Mouse (Mus musculus): ENCODE results near the gene Lsm14b. TPM values are rescaled to one million over a fixed set of nuclear protein-coding genes. Genes with fewer than 3 reads are reported as not detected.

Gene Lsm14b
- polyA plus RNA-seq, 1 experiment from 2014 or later = 6.5 TPM

- 87% methylated on average over 7 of the region's 7 CpGs for WGBS
- ATAC-seq (no peak), DNase-seq (ENCODE audit: low spot score) (no peak)
- Histone ChIP-seq H3K27me3 (replicated peaks; ENCODE audit: insufficient read depth, low read length) (no peaks in the 10 kb centered on the region), H3K9me3 (ENCODE audit: low read length) (no peaks in the 10 kb centered on the region), H3K27ac (ENCODE audit: low read length) (no peak overlapping the region), H3K4me2 (replicated peaks; ENCODE audit: low read depth, low read length) (no peak overlapping the region), H3K36me3 (ENCODE audit: insufficient read depth, low read length) (0 out of 2 replicates have a peak, but pooled peaks cover 3% of the 10 kb centered on the region), H3K9ac (replicated peaks; ENCODE audit: low read depth) (no peak overlapping the region), H3K4me3 (ENCODE audit: low read depth, low read length) (no peak overlapping the region), H3K4me1 (ENCODE audit: insufficient read depth, low read depth, low read length) (peaks cover 9% of the 10 kb centered on the region; the same call in 1 of the 2 replicates)
- TF ChIP-seq EP300 (IDR thresholded peaks at IDR 0.05) (no peak), CTCF (IDR thresholded peaks at IDR 0.05) (no peak)
These were observed 48.1 kb downstream of the Lsm14b start for GRCm38 (mm10) chr2:180072886-180073285.

DNA sequence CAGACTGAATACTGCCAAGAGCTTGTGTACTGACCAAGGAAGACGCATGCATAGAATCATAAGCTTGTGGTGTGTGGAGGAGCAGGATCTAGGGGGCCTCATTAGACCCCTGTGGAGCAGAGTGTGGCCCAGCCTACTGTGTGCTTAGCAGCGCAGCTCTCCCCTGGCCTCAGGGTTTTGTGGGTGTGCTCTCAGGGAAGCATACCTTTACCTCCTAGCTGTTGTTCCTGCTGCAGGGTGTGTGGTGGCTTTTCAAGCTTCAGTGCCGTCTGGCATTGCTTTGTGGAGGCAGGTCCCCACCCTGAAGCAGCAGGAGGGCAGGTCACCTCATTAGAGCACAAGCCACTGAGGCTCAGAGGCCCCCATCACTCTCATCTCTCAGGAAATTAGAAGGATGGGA, 52.8 kb downstream of the Lsm14b start:
- Histone ChIP-seq H3K27me3 (replicated peaks; ENCODE audit: insufficient read depth, low read length) (no peaks in the 10 kb centered on the region), H3K27ac (ENCODE audit: low read length) (no peak overlapping the region), H3K4me2 (replicated peaks; ENCODE audit: low read depth, low read length) (no peak overlapping the region), H3K9me3 (ENCODE audit: low read length) (no peaks in the 10 kb centered on the region), H3K36me3 (ENCODE audit: insufficient read depth, low read length) (0 out of 2 replicates have a peak, but pooled peaks cover 5% of the 10 kb centered on the region), H3K9ac (replicated peaks; ENCODE audit: low read depth) (no peak overlapping the region), H3K4me3 (ENCODE audit: low read depth, low read length) (no peak overlapping the region), H3K4me1 (ENCODE audit: insufficient read depth, low read depth, low read length) (no peaks in the 10 kb centered on the region)
- 78% methylated on average over 3 of the region's 3 CpGs for WGBS
- ATAC-seq (no peak), DNase-seq (ENCODE audit: low spot score) (no peak)
- TF ChIP-seq CTCF (IDR thresholded peaks at IDR 0.05) = no peak
- TF ChIP-seq EP300 (IDR thresholded peaks at IDR 0.05) = no peak

GRCm38 (mm10) chr2:180080680-180081079, 55.9 kb downstream of the Lsm14b start:
- H3K4me1 ChIP-seq (ENCODE audit: insufficient read depth, low read depth, low read length) = no peaks in the 10 kb centered on the region
- H3K27me3 ChIP-seq (replicated peaks; ENCODE audit: insufficient read depth, low read length) = no peaks in the 10 kb centered on the region
- WGBS = 48% methylated on average over 8 of the region's 8 CpGs
- no peak overlapping the region for H3K4me2 ChIP-seq (replicated peaks; ENCODE audit: low read depth, low read length)
- no peak overlapping the region for H3K9ac ChIP-seq (replicated peaks; ENCODE audit: low read depth)
- 0 out of 2 replicates have a peak, but pooled peaks cover 5% of the 10 kb centered on the region for H3K36me3 ChIP-seq (ENCODE audit: insufficient read depth, low read length)
- H3K4me3 ChIP-seq (ENCODE audit: low read depth, low read length) = no peak overlapping the region
- DNase-seq (ENCODE audit: low spot score) (peak; percentile 59), ATAC-seq (peak; percentile 68)
- TF ChIP-seq EP300 (IDR thresholded peaks at IDR 0.05) (peak; percentile 50), CTCF (IDR thresholded peaks at IDR 0.05) (no peak)
- no peaks in the 10 kb centered on the region for H3K9me3 ChIP-seq (ENCODE audit: low read length)
- H3K27ac ChIP-seq (ENCODE audit: low read length) = no peak overlapping the region

GRCm38 (mm10) chr2:180083063-180083462, 58.3 kb downstream of the Lsm14b start:
- 89% methylated on average over 10 of the region's 10 CpGs for WGBS
- Histone ChIP-seq H3K9ac (replicated peaks; ENCODE audit: low read depth) (no peak overlapping the region), H3K36me3 (ENCODE audit: insufficient read depth, low read length) (0 out of 2 replicates have a peak, but pooled peaks cover under 1% of the 10 kb centered on the region), H3K27me3 (replicated peaks; ENCODE audit: insufficient read depth, low read length) (no peaks in the 10 kb centered on the region), H3K4me2 (replicated peaks; ENCODE audit: low read depth, low read length) (no peak overlapping the region), H3K4me1 (ENCODE audit: insufficient read depth, low read depth, low read length) (no peaks in the 10 kb centered on the region), H3K27ac (ENCODE audit: low read length) (no peak overlapping the region), H3K4me3 (ENCODE audit: low read depth, low read length) (no peak overlapping the region), H3K9me3 (ENCODE audit: low read length) (no peaks in the 10 kb centered on the region)
- DNase-seq (ENCODE audit: low spot score) (no peak), ATAC-seq (no peak)
- TF ChIP-seq EP300 (IDR thresholded peaks at IDR 0.05) (no peak), CTCF (IDR thresholded peaks at IDR 0.05) (no peak)

DNA sequence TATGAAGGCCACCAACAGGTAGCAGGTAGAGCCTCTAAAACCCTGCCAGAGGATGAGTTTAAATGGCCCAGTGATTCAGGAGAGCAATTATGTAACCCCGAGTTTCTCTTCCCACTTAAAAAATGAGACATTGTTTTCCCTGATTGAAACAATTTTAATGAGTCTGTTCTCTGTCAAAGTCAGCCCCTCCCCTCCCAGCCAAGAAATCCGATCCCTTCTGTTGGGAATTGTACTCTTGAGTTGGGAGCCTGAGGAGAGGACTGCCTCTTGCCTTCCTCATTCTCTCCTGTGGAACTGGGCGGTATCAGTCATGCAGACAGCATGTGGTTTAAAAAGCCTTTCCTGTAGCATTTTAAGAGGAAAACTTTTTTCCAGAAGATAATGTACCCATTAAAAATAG, 59.8 kb downstream of the Lsm14b start:
- Histone ChIP-seq H3K4me3 (ENCODE audit: low read depth, low read length) (no peak overlapping the region), H3K27ac (ENCODE audit: low read length) (no peak overlapping the region), H3K27me3 (replicated peaks; ENCODE audit: insufficient read depth, low read length) (no peaks in the 10 kb centered on the region), H3K4me2 (replicated peaks; ENCODE audit: low read depth, low read length) (no peak overlapping the region), H3K4me1 (ENCODE audit: insufficient read depth, low read depth, low read length) (no peaks in the 10 kb centered on the region), H3K9ac (replicated peaks; ENCODE audit: low read depth) (no peak overlapping the region), H3K9me3 (ENCODE audit: low read length) (no peaks in the 10 kb centered on the region), H3K36me3 (ENCODE audit: insufficient read depth, low read length) (no peaks in the 10 kb centered on the region)
- TF ChIP-seq CTCF (IDR thresholded peaks at IDR 0.05) = no peak
- no peak for TF ChIP-seq EP300 (IDR thresholded peaks at IDR 0.05)
- WGBS = 30% methylated on average over 3 of the region's 3 CpGs
- ATAC-seq = no peak
- no peak for DNase-seq (ENCODE audit: low spot score)

Other genes with a start within 250 kb of the Lsm14b start
- gene Taf4, start 48.3 kb upstream of the Lsm14b start, polyA plus RNA-seq (2015; fragmentation: Nextera tagmentation; extraction: Ambion mirVana) = 2.8 and 3.5 TPM in 2 replicates
- gene Psma7, start 17.4 kb downstream of the Lsm14b start, polyA plus RNA-seq (2015; fragmentation: Nextera tagmentation; extraction: Ambion mirVana) = 334 and 385 TPM in 2 replicates
- 2.0 and 2.4 TPM in 2 replicates for gene Ss18l1, start 17.5 kb downstream of the Lsm14b start, polyA plus RNA-seq (2015; fragmentation: Nextera tagmentation; extraction: Ambion mirVana)
- gene Mtg2, start 45.6 kb downstream of the Lsm14b start, polyA plus RNA-seq (2015; fragmentation: Nextera tagmentation; extraction: Ambion mirVana) = 18.7 and 18.9 TPM in 2 replicates
- gene Hrh3, start 79.5 kb downstream of the Lsm14b start, polyA plus RNA-seq (2015; fragmentation: Nextera tagmentation; extraction: Ambion mirVana) = 0.14 TPM in 1 of 2 replicates, not detected in the other
- 35.3 and 36.1 TPM in 2 replicates for gene Osbpl2, start 94.3 kb downstream of the Lsm14b start, polyA plus RNA-seq (2015; fragmentation: Nextera tagmentation; extraction: Ambion mirVana)
- 119 and 136 TPM in 2 replicates for gene Adrm1, start 146.5 kb downstream of the Lsm14b start, polyA plus RNA-seq (2015; fragmentation: Nextera tagmentation; extraction: Ambion mirVana)
- gene Lama5, start 200.9 kb downstream of the Lsm14b start, polyA plus RNA-seq (2015; fragmentation: Nextera tagmentation; extraction: Ambion mirVana) = 83.7 and 85.3 TPM in 2 replicates
- gene Rps21, start 232.4 kb downstream of the Lsm14b start, polyA plus RNA-seq (2015; fragmentation: Nextera tagmentation; extraction: Ambion mirVana) = 418 and 453 TPM in 2 replicates
- gene Cables2, start 248.5 kb downstream of the Lsm14b start, polyA plus RNA-seq (2015; fragmentation: Nextera tagmentation; extraction: Ambion mirVana) = 15.5 and 16.1 TPM in 2 replicates

All from lung, postnatal 0 days (tissue).